Mouse (Mus musculus): ENCODE data around the gene Sh3pxd2a.

Gene Sh3pxd2a

GRCm38 (mm10) chr19:47436236-47436635, 28.0 kb downstream of the Sh3pxd2a start:
- no peak for DNase-seq

- no peak for DNase-seq
These were observed 29.5 kb downstream of the Sh3pxd2a start for GRCm38 (mm10) chr19:47434655-47435054.

- DNase-seq, result peak; percentile 44
These were observed 31.9 kb downstream of the Sh3pxd2a start for GRCm38 (mm10) chr19:47432339-47432738.

- no peak for DNase-seq
These were observed 32.8 kb downstream of the Sh3pxd2a start for GRCm38 (mm10) chr19:47431189-47431931.

GRCm38 (mm10) chr19:47430160-47430559, 34.0 kb downstream of the Sh3pxd2a start:
- DNase-seq, result no peak

- no peak for DNase-seq
These were observed 35.0 kb downstream of the Sh3pxd2a start for GRCm38 (mm10) chr19:47429245-47429644.

- no peak for DNase-seq
These were observed 35.4 kb downstream of the Sh3pxd2a start for GRCm38 (mm10) chr19:47428794-47429193.

GRCm38 (mm10) chr19:47427841-47428789, 36.1 kb downstream of the Sh3pxd2a start:
- no peak for DNase-seq

GRCm38 (mm10) chr19:47423632-47424031, 40.6 kb downstream of the Sh3pxd2a start:
- DNase-seq, result no peak

- no peak for DNase-seq
These were observed 42.9 kb downstream of the Sh3pxd2a start for GRCm38 (mm10) chr19:47421128-47421898.

GRCm38 (mm10) chr19:47420539-47420938, 43.7 kb downstream of the Sh3pxd2a start:
- DNase-seq, result no peak

GRCm38 (mm10) chr19:47419208-47419607, 45.0 kb downstream of the Sh3pxd2a start:
- DNase-seq, result no peak

- no peak for DNase-seq
These were observed 48.0 kb downstream of the Sh3pxd2a start for GRCm38 (mm10) chr19:47416161-47416560.

GRCm38 (mm10) chr19:47414142-47414905, 49.9 kb downstream of the Sh3pxd2a start:
- DNase-seq, result no peak

GRCm38 (mm10) chr19:47413458-47414005, 50.7 kb downstream of the Sh3pxd2a start:
- DNase-seq, result no peak

- DNase-seq, result peak; percentile 71
These were observed 51.5 kb downstream of the Sh3pxd2a start for GRCm38 (mm10) chr19:47412566-47413248.

- no peak for DNase-seq
These were observed 53.9 kb downstream of the Sh3pxd2a start for GRCm38 (mm10) chr19:47410301-47410700.

- no peak for DNase-seq
These were observed 55.1 kb downstream of the Sh3pxd2a start for GRCm38 (mm10) chr19:47409142-47409541.

GRCm38 (mm10) chr19:47408656-47409055, 55.5 kb downstream of the Sh3pxd2a start:
- no peak for DNase-seq

- no peak for DNase-seq
These were observed 56.9 kb downstream of the Sh3pxd2a start for GRCm38 (mm10) chr19:47407332-47407731.

- no peak for DNase-seq
These were observed 57.7 kb downstream of the Sh3pxd2a start for GRCm38 (mm10) chr19:47406524-47406923.
